Mouse (Mus musculus) cortical plate, adult 2 months (tissue): ENCODE results near the gene Dolpp1.

Source experiments
- CTCF ChIP-seq: fragments of 200-500 bp; IDR thresholded peaks from 2 replicates; pipeline ENCODE4 v1.5.1; 2011; ENCODE audit warnings: mild to moderate bottlenecking, control low read depth, low read length; ENCODE audit not compliant: insufficient read depth; ENCODE audit errors: extremely low read depth
- POLR2A ChIP-seq: fragments of 200-500 bp; IDR thresholded peaks from 2 replicates; pipeline ENCODE4 v1.6.1; 2011; ENCODE audit warnings: mild to moderate bottlenecking, low read length, control low read depth; ENCODE audit not compliant: insufficient read depth; ENCODE audit errors: extremely low read depth

GRCm38 (mm10) chr2:30407778-30408177, 15.7 kb downstream of the Dolpp1 start:
- TF ChIP-seq POLR2A (no peak), CTCF (no peak)
